Mouse (Mus musculus): ENCODE measurements around the gene Lrsam1. TPM values are rescaled to one million over a fixed set of nuclear protein-coding genes. Genes with fewer than 3 reads are reported as not detected.

Lrsam1 gene
- polyA plus RNA-seq, 1 experiment from 2014 or later, result 24.7 TPM

- 69% methylated on average over 5 of the region's 5 CpGs for WGBS
- Histone ChIP-seq H3K27me3 (ENCODE audit: control insufficient read depth, insufficient read depth, low read depth, low read length) (no peaks in the 10 kb centered on the region), H3K4me1 (ENCODE audit: control insufficient read depth, insufficient read depth, low read length) (no peaks in the 10 kb centered on the region), H3K9ac (ENCODE audit: low read depth, low read length) (no peak overlapping the region), H3K9me3 (replicated peaks; ENCODE audit: control insufficient read depth, low read length, poor library complexity, severe bottlenecking) (no peaks in the 10 kb centered on the region), H3K4me2 (ENCODE audit: low read length) (no peak overlapping the region), H3K36me3 (ENCODE audit: control insufficient read depth, insufficient read depth, low read length) (peaks cover 37% of the 10 kb centered on the region), H3K4me3 (ENCODE audit: low read depth, low read length) (no peak overlapping the region), H3K27ac (ENCODE audit: low read length) (no peak overlapping the region)
- no peak for ATAC-seq
Measured at GRCm38 (mm10) chr2:32939418-32939817, 22.0 kb downstream of the Lrsam1 start.

- no peak overlapping the region for H3K4me3 ChIP-seq (ENCODE audit: low read depth, low read length)
- H3K9ac ChIP-seq (ENCODE audit: low read depth, low read length), result no peak overlapping the region
- no peaks in the 10 kb centered on the region for H3K4me1 ChIP-seq (ENCODE audit: control insufficient read depth, insufficient read depth, low read length)
- no peak for ATAC-seq
- peaks cover 37% of the 10 kb centered on the region for H3K36me3 ChIP-seq (ENCODE audit: control insufficient read depth, insufficient read depth, low read length)
- no peak overlapping the region for H3K4me2 ChIP-seq (ENCODE audit: low read length)
- no peaks in the 10 kb centered on the region for H3K27me3 ChIP-seq (ENCODE audit: control insufficient read depth, insufficient read depth, low read depth, low read length)
- no peak overlapping the region for H3K27ac ChIP-seq (ENCODE audit: low read length)
- 97% methylated on average over 5 of the region's 5 CpGs for WGBS
- no peaks in the 10 kb centered on the region for H3K9me3 ChIP-seq (replicated peaks; ENCODE audit: control insufficient read depth, low read length, poor library complexity, severe bottlenecking)
Measured at GRCm38 (mm10) chr2:32938741-32939140, 22.7 kb downstream of the Lrsam1 start.

GRCm38 (mm10) chr2:32931730-32932129 lies 29.7 kb downstream of the Lrsam1 start:
- H3K4me1 ChIP-seq (ENCODE audit: control insufficient read depth, insufficient read depth, low read length), result no peaks in the 10 kb centered on the region
- no peak overlapping the region for H3K9ac ChIP-seq (ENCODE audit: low read depth, low read length)
- WGBS, result 83% methylated on average over 7 of the region's 7 CpGs
- H3K4me2 ChIP-seq (ENCODE audit: low read length), result no peak overlapping the region
- ATAC-seq, result no peak
- H3K27me3 ChIP-seq (ENCODE audit: control insufficient read depth, insufficient read depth, low read depth, low read length), result no peaks in the 10 kb centered on the region
- no peaks in the 10 kb centered on the region for H3K9me3 ChIP-seq (replicated peaks; ENCODE audit: control insufficient read depth, low read length, poor library complexity, severe bottlenecking)
- H3K36me3 ChIP-seq (ENCODE audit: control insufficient read depth, insufficient read depth, low read length), result peaks cover 6% of the 10 kb centered on the region
- H3K4me3 ChIP-seq (ENCODE audit: low read depth, low read length), result no peak overlapping the region
- H3K27ac ChIP-seq (ENCODE audit: low read length), result no peak overlapping the region

DNA sequence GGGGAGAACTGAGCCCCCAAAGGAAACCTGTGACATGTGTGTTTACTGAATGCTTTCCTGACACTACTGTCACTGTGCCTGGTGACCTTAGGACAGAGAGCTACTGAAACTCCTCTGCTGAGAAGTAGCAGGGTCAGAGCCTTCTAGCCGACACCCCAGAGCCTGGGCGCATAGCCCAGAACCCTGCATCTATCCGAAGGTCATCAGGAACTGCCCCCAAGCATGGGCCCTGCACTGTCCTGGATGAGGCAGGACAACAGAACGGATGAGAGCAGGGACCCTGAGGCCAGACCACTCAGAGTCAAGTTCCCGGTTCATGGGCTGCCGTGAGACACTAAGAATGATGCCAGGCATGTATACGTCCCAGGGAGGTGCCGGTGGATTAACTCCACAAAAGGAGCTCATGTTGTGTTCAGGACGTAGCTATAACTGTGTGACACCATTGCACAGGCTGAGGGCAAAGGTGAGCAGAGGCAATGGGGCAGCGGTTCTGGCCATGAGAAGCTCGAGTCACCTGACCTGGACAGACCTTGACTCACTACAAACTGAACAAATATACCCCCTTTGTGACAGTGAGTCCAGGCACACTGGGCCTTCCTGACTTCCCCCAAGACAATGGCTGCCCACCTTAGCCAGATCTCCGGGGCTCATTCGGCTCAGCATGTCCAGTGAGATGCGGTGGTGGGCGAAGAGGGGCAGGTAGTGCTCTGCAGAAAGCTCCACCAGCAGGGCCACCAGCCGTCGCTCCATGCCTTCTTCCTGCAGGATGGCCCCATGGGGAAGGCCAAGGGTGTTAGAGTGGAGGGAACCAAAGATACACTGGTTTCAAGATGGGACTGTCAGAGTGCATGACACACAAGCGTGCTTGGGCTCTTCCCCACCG lies 32.2 kb downstream of the Lrsam1 start:
- Histone ChIP-seq H3K9me3 (replicated peaks; ENCODE audit: control insufficient read depth, low read length, poor library complexity, severe bottlenecking) (no peaks in the 10 kb centered on the region), H3K4me1 (ENCODE audit: control insufficient read depth, insufficient read depth, low read length) (no peaks in the 10 kb centered on the region), H3K36me3 (ENCODE audit: control insufficient read depth, insufficient read depth, low read length) (no peaks in the 10 kb centered on the region; the same call in none of the 2 replicates), H3K27ac (ENCODE audit: low read length) (no peak overlapping the region), H3K4me2 (ENCODE audit: low read length) (no peak overlapping the region), H3K27me3 (ENCODE audit: control insufficient read depth, insufficient read depth, low read depth, low read length) (no peaks in the 10 kb centered on the region), H3K4me3 (ENCODE audit: low read depth, low read length) (no peak overlapping the region), H3K9ac (ENCODE audit: low read depth, low read length) (no peak overlapping the region; the same call in 1 of the 2 replicates)
- WGBS, result 87% methylated on average over 19 of the region's 19 CpGs
- ATAC-seq, result peak; percentile 11; the same call in 1 of the 2 replicates

DNA sequence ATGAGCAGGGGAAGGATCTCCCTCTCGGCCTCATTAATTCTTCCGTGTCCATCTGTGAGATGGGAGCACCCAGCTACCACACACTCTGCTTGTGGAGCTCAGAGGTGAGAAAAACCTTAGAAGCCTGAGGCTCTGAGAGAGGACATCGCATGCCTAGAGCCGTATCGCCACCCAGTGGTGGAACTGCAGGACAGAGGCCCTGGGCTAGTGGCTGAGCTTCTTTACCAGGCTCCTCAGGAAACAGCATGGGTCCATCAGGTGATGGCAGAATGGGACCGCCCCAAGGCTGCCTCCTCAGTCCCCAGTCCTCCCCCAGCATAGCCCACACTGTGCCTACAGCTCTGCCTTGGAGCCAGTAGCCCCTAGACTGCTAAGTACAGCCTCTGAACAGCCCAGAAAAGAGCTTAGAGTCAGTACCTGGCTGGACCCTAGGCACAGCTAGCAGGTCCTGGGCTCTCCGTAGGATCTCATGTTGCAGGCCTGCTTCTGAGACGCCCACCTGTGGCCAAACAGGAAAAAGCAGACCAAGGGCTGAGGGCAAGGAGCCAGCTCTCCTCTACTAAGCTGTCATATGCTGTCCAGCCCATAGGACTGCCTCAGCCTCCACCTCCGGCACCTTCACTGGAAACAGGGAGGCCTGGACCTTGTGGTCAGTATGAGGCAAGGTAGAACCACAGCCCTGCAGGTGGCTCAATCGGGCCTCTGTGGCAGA lies 33.0 kb downstream of the Lrsam1 start:
- no peaks in the 10 kb centered on the region for H3K4me1 ChIP-seq (ENCODE audit: control insufficient read depth, insufficient read depth, low read length)
- WGBS, result 29% methylated on average over 10 of the region's 10 CpGs
- H3K4me2 ChIP-seq (ENCODE audit: low read length), result no peak overlapping the region
- no peaks in the 10 kb centered on the region for H3K9me3 ChIP-seq (replicated peaks; ENCODE audit: control insufficient read depth, low read length, poor library complexity, severe bottlenecking)
- no peak overlapping the region for H3K4me3 ChIP-seq (ENCODE audit: low read depth, low read length)
- 0 out of 2 replicates have a peak overlapping the region, but pooled peaks have one; percentile 1 for H3K9ac ChIP-seq (ENCODE audit: low read depth, low read length)
- no peaks in the 10 kb centered on the region for H3K27me3 ChIP-seq (ENCODE audit: control insufficient read depth, insufficient read depth, low read depth, low read length)
- ATAC-seq, result peak; percentile 49
- H3K36me3 ChIP-seq (ENCODE audit: control insufficient read depth, insufficient read depth, low read length), result peaks cover 5% of the 10 kb centered on the region
- H3K27ac ChIP-seq (ENCODE audit: low read length), result no peak overlapping the region

DNA sequence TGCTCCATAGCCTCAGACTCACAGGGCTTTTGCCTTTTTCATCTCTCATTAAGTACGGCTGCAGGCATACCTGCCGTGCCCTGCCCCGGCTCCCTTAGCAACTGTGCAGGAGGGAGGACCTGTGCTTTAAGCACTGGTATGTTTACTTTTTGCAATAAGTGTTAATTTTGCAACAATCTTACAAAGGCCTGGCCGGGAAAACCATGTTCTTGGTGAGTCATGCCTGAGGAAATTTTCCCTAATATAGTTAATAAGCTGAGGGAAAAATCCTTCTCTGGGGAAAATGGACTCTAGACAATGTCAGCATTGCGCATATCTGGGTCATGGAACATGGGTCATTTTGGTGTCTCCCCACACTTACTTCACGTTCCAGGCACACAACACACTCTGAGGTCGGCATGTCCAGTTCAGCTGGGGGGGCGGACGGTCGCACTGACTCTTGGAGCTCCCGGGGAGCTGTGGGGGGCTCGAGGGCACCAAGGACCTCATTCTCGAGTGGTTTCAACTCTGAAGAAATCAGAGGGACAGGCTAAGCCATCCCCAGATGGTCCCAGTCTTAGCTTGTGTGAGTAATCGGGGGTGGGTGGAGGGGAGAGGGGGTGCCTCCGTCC lies 33.7 kb downstream of the Lrsam1 start:
- no peak overlapping the region for H3K4me2 ChIP-seq (ENCODE audit: low read length)
- WGBS, result 72% methylated on average over 15 of the region's 15 CpGs
- H3K9ac ChIP-seq (ENCODE audit: low read depth, low read length), result no peak overlapping the region
- H3K27ac ChIP-seq (ENCODE audit: low read length), result no peak overlapping the region
- H3K27me3 ChIP-seq (ENCODE audit: control insufficient read depth, insufficient read depth, low read depth, low read length), result no peaks in the 10 kb centered on the region
- no peak for ATAC-seq
- no peaks in the 10 kb centered on the region for H3K9me3 ChIP-seq (replicated peaks; ENCODE audit: control insufficient read depth, low read length, poor library complexity, severe bottlenecking)
- no peaks in the 10 kb centered on the region for H3K4me1 ChIP-seq (ENCODE audit: control insufficient read depth, insufficient read depth, low read length)
- H3K4me3 ChIP-seq (ENCODE audit: low read depth, low read length), result no peak overlapping the region
- peaks cover 10% of the 10 kb centered on the region for H3K36me3 ChIP-seq (ENCODE audit: control insufficient read depth, insufficient read depth, low read length)

DNA sequence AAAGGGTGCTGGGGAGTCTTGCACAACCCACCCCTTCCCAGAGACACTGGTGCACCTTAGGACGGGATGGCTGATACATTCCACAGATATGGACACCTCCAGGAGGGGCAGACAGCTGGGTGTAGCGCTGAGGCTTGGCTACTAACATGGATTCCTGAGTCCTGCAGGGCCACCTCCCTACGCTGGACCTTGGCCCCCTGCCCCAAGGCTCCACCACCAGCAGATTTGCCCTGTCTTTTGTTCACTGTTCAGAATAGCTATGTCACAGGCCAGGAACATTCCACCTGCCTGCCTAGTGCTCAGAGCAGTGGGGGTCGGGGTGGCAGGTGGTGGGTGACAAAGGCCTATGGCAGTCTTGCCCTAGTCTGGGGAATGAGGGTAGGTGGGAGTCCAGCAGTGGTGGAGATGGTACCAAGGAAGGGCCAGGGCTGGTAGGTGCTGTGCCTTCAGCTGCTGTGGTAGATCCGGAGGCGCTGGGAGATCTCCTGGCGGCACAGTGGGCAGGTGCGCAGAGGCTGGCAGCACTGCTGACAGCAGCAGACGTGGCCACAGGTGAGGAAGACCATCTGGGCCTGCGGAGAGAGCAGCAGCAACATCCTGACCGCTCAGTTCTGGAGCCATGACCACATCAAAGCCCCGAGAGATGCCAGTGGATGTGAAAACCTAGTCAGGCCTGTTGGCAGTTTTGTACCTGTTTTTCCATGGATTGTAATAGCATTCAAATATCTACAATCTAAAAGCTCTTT lies 34.9 kb downstream of the Lrsam1 start:
- Histone ChIP-seq H3K9ac (ENCODE audit: low read depth, low read length) (no peak overlapping the region), H3K4me1 (ENCODE audit: control insufficient read depth, insufficient read depth, low read length) (no peaks in the 10 kb centered on the region), H3K27me3 (ENCODE audit: control insufficient read depth, insufficient read depth, low read depth, low read length) (no peaks in the 10 kb centered on the region), H3K4me2 (ENCODE audit: low read length) (no peak overlapping the region), H3K27ac (ENCODE audit: low read length) (no peak overlapping the region), H3K36me3 (ENCODE audit: control insufficient read depth, insufficient read depth, low read length) (peaks cover 18% of the 10 kb centered on the region), H3K9me3 (replicated peaks; ENCODE audit: control insufficient read depth, low read length, poor library complexity, severe bottlenecking) (no peaks in the 10 kb centered on the region), H3K4me3 (ENCODE audit: low read depth, low read length) (no peak overlapping the region)
- 91% methylated on average over 12 of the region's 12 CpGs for WGBS
- ATAC-seq, result no peak

GRCm38 (mm10) chr2:32924306-32924844 lies 37.0 kb downstream of the Lrsam1 start:
- H3K36me3 ChIP-seq (ENCODE audit: control insufficient read depth, insufficient read depth, low read length), result peaks cover 31% of the 10 kb centered on the region
- no peak for ATAC-seq
- no peak overlapping the region for H3K27ac ChIP-seq (ENCODE audit: low read length)
- H3K27me3 ChIP-seq (ENCODE audit: control insufficient read depth, insufficient read depth, low read depth, low read length), result no peaks in the 10 kb centered on the region
- H3K4me2 ChIP-seq (ENCODE audit: low read length), result no peak overlapping the region
- H3K9ac ChIP-seq (ENCODE audit: low read depth, low read length), result no peak overlapping the region
- no peaks in the 10 kb centered on the region for H3K4me1 ChIP-seq (ENCODE audit: control insufficient read depth, insufficient read depth, low read length)
- no peaks in the 10 kb centered on the region for H3K9me3 ChIP-seq (replicated peaks; ENCODE audit: control insufficient read depth, low read length, poor library complexity, severe bottlenecking)
- no peak overlapping the region for H3K4me3 ChIP-seq (ENCODE audit: low read depth, low read length)
- 69% methylated on average over 10 of the region's 10 CpGs for WGBS
